Mouse (Mus musculus) right cerebral cortex, postnatal 4 days (tissue): ENCODE results near the gene Eci2.
"Not testable (repeated sequence)": the region's sequence is repeated elsewhere in the genome, so short reads cannot be mapped to it uniquely, and the experiment has no call there.

Experiments used
- DNase-seq: peaks from one replicate; pipeline ENCODE4 v3.0.0-alpha.2; 2022

Eci2 gene

DNA sequence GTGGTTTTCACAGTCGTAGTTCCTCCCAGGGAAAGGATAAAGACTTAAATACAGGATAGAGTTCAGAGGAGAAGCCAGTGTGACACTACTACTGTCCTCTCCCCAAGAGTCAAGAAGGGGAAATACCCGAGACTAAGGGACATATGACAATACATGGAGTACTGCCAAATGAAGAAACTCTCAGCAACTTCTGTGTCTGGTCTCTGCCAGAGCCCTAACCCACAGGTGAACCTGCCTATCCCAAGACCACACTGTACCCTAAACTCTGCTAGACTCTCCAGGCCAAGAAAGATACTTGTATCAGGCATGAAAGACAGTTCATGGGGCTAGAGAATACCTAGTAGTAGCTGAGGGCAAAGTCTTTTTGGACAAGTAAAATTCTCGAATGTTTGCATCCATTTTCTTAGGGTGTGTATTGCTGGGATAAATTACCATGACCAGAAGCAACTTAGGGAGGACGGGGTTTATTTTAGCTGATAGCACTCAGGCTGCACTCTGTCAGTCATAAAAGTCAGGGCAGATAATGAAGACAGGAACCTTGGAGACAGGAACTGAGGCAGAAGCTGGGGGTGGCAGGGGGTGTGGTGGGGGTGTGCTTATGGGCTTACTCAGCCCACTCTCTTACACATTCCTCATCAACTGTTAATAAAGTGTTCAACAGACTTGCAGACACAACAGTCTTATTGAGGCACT, 35.2 kb downstream of the Eci2 start:
- no peak for DNase-seq

DNA sequence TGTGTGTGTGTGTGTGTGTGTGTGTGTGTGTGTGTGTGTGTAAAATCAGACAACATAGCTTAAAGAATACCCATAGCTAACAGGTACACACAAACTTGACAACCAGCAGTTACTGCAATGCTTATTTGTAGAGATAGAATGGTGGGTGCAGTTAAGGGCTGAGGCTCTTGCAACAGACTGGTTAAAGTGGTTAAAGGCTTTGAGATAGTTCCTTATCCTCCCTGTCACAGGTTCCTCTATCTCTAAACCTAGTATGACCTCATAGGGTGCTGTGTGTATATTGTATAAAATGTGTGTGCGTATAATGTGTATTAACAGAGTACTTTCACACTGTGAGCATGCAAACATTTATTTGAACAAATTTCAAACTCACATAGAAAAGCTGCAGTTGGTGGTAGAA, 43.4 kb downstream of the Eci2 start:
- DNase-seq, result not testable (repeated sequence)

DNA sequence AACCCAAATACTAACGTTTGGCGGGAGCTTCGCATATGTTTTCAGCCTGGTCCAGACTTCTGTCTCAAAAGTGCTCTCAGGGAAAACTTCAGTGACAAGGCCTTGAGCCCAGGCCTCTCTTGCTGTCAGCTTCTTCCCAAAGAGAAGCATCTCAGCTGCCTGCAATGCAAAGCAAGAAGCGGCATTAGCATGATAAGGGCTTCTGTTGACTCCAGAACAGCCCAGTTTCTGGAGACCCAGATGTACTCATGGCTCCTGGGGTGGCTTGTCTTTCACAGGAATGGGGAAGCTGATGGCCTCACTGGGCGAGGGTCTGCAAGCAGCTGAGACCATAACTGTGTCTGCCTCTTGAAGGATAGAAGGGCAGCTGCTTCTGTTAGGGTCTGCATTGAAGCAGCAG, 48.3 kb downstream of the Eci2 start:
- DNase-seq, result not testable (repeated sequence)

DNA sequence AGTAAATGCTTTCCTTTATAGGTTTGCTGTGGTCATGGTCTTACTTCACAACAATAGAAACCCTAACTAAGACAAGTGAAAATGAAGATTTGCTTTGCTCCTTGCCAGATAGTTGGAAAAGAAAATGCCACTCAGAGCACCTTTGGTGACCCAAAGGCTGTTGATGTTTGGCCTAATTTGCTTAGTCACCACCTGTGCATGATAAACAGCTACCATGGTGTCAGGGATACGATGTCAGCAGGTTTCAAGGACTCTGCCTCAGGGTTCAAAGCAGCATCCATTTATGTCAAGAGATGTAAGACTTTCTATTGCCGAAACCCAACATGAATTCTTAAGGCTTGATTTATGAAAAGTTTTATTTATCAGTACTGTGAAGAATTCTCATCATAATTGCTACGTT, 49.5 kb downstream of the Eci2 start:
- no peak for DNase-seq

DNA sequence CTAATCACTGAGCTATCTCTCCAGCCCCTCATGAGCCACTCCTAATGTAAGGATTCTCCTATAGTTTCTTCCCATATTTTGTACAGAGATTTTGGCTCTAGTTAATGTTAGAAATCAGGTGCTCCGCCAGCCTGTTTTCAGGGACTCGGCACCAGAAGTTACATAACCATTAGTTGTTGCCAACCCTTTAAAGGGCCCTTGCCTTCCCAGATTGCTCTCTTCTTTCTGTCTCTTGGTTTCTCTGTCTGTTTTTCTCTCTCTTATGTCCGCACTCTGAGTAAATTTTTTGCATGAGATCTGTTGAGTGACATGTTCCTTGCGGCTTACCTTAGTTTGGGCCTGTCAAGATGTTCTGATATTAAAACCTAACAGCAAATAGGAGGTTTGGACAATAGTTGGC, 50.8 kb downstream of the Eci2 start:
- no peak for DNase-seq

DNA sequence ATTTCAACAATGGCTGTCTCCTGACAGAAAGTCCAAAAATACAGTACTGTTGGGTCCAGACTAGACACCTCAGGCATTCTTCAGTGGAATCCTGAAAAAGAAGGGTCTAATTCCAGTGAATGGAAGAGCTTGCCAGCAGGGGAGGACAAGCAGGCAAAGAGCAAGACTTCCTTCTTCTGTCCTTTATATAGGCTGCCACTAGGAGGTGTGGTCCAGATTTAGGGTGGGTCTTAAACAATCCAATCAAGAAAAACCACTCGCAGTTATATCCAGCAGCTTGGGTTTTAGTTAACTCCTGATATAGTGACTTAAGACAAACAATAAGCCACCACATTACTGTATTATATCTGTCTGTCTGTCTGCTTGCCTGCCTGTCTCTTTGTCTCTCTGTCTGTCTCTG, 53.1 kb downstream of the Eci2 start:
- no peak for DNase-seq

DNA sequence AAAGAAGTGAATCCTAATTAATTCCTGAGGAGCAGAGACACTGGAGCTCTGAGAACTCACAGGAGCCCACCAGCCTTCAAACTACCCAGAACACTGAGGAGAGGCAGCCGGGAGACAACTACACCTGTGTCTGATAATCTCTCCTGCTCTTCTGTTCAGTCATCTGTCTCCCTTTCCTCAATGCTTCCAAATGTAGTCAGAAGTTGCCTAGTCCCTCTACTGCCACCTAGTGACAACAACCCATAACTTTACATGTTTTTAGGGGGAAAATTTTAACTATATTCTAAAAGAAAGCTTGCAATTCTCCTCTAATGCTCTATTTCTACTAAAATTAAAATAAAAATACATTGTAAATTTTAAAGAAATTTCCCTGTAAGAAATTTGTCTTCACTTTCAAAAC, 53.7 kb downstream of the Eci2 start:
- DNase-seq, result no peak

DNA sequence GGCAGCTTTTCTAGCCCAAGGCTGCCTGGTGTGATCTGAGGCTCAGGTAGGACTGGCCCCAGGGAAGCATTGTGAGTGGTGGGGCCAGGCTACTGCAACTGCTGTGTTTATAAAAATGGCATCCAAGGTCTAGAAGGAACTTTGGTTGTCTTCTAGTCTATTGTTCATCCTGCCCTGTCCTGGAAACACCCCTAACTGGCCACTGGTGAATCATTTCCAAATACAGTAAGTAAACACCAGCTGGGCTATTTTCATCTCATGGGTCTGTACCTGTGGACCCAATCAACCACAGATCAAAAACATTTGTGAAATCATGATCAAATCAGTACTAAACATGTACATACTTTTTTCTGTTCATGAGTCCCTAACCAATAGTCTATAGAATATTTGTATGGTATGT, 54.4 kb downstream of the Eci2 start:
- not testable (repeated sequence) for DNase-seq

DNA sequence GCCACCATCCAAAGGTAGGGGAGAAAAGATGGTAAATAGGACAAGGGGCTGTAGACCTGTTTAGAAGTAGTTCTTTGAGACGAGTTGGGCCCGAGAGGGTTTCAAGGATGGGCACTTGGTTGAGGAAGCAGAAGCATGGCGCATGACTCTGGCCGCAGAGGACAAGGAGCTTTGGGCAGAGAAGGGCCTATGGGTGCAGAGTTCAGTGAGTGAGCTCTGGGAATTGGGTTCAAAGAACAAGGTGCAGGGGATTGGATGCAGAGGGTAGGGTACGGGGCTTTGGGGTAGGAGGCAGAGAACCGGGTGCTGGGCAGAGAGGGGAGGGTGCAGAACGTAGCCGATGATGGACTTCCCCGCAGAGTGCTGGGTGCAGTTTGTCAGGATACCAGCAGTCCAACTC, 61.2 kb downstream of the Eci2 start:
- not testable (repeated sequence) for DNase-seq

DNA sequence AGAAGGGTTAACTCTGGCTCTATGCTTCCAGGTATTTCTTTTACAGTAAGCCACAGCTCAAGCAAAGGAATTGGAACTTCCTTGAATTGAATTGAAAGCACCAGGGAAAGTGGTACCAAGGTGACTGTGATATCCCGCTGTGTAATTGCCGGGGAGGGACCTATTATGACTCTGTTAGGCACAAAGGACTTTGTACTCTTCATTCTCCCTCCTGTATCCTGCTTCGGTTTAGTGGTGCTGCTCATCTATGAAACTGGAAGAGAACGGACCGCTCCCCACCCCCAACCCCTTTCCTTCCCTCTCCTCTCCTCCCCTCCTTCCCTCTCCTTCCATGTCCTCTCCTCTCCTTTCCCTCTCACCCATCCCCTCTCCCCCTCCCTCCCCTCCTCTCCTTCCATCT, 62.0 kb downstream of the Eci2 start:
- no peak for DNase-seq

DNA sequence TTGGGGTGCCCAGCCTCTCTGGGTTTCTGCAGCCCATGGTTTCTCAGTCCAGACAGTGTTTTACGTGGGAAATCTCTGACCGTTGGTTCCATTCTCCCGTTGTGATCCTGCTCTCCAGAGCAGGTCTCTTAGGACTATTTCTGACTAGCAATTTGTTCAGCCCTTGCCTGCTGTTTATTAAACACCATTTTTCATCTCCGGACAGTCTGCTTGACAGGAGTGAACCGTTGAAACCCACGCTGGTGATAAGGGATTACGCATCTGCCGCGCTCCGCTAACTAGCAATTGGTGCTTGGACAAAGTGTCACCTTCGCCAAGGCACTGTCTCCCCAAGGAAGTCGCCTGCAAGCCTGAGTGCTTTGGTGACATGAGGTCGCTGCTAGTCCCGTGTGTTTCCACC, 62.5 kb downstream of the Eci2 start:
- peak; percentile 3 for DNase-seq

DNA sequence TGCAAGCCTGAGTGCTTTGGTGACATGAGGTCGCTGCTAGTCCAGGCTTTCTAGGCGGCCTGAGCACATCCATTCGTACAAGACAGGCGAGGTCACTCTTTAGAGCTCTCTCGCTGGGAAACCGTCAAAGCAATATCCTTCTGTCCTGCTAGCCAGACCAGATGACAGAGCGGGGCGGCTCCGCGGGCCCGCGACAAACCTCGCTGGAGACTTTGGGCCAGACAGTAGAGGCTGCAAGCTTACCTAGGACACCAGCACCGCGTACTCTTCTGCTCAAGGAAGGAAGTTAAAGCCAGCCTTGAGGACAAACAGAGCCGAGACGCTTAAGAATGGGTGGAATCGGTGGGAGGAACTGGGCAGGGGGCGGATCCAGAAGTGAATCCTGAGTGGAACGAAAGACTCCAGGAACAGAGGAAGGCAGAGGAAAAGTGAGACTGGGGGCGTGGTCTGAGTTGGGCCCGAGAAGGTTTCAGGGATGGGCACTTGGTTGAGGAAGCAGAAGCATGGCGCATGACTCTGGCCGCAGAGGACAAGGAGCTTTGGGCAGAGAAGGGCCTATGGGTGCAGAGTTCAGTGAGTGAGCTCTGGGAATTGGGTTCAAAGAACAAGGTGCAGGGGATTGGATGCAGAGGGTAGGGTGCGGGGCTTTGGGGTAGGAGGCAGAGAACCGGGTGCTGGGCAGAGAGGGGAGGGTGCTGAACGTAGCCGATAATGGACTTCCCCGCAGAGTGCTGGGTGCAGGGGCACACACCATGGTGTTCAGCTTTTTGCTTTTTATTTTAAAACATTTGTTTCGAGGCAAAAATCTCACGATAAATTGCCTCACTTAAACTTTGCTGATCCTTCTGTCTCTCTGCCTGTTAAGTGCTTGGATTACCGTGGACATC, 63.1 kb downstream of the Eci2 start, which contains the start of gene Eci3:
Gene Eci3 (minus strand): TSS at position 300 of the 887 bp plus-strand sequence.
- peak; percentile 10 for DNase-seq

DNA sequence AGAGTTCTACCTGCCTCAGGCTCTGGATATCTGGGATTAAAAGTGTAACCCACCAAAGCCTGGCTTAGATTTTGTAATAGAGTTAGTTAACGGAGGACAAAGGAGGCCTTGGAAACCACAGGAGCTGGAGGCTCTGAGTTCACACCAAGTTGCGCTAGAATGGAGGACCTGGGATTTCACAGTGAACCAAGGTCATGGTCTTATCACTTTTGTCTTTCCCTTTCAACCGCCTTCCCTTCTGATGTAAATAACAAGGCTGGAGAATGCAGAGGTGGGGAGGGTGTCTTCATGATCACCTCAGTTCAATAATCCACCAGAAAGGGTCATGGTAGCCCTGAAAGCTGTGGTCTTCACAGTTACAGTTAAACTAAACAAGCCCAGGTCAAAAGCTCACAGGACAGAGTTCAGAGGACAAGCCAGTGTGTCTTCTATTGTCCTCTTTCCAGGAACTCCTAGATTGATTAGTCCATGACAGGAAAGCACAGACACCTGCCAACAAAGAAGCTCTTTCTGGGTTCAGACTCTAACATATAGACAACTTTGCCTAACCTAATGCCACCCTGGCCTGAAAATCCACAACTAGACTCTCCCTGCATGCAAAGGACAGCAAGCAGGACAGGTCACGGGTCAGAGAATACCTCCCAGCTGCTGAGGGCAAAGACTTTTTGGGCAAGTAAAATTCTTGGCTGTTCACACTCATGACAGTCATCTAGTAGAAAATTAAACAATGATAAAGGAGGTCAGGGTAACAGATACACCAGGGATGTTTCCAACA, 65.7 kb downstream of the Eci2 start:
- no peak for DNase-seq

DNA sequence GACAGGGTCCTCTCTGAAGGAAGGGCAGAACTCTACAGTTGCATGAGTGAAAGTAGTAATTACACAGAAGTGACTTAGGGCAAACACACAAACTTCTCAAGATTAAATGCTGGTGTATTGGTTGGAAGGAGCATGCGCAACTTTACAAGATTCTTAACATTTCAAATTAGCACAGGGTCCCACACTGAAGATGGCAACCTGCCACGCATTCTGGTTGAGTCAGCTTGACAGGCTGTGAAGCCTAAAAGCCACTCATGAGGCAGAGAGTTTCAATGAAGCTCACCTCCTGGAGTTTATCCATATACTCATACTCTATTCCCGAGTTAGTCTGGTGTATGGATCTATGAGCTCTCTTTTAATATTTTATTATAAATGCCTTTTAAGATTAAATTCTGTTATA, 68.7 kb downstream of the Eci2 start:
- peak; percentile 5 for DNase-seq

DNA sequence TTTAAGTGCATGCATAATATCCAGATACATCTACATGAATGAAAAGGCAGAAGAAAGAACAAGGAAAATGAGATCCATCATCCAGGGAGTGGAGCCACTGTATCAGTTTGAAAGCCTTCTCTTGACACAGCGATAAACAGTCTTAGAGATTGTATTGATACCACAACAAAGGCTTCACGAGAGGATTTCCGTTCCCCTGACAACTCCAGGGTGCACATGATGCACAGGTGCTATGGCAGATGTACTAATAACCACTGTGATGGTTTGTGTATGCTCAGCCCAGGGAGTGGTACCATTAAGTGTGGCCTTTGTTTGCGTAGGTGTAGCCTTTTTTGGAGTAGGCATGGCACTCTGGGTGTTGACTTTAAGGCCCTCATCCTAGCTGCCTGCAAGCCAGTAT, 70.0 kb downstream of the Eci2 start:
- DNase-seq, result no peak

DNA sequence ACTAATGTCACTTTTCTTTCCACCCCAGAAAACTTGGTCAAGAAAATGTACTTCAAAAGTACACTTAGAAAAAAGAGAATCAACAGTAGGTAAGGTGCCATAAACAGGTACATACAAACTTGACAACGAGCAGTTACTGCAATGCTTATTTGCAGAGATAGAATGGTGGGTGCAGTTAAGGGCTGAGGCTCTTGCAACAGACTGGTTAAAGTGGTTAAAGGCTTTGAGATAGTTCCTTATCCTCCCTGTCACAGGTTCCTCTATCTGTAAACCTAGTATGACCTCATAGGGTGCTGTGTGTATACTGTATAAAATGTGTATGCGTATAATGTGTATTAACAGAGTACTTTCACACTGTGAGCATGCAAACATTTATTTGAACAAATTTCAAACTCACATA, 75.5 kb downstream of the Eci2 start:
- DNase-seq, result not testable (repeated sequence)

DNA sequence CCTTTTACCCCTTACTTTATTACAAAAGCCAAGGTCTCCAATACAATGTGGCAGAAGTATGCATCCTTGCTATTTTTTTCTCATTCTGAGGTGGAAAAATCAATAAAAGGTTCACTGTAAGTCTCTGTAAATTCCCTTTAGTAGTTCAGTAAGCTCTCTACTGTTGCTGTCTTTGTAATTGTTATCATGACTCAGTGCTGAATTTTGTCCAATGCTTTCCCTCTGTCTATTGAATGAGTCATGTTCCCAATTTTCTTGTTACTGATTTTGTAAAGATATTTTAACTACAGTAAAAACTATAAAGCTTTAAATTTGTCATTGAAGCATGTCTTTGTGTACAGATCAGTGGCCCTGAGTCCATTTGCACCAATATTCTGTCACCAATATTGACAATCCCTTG, 84.5 kb downstream of the Eci2 start:
- DNase-seq, result no peak

DNA sequence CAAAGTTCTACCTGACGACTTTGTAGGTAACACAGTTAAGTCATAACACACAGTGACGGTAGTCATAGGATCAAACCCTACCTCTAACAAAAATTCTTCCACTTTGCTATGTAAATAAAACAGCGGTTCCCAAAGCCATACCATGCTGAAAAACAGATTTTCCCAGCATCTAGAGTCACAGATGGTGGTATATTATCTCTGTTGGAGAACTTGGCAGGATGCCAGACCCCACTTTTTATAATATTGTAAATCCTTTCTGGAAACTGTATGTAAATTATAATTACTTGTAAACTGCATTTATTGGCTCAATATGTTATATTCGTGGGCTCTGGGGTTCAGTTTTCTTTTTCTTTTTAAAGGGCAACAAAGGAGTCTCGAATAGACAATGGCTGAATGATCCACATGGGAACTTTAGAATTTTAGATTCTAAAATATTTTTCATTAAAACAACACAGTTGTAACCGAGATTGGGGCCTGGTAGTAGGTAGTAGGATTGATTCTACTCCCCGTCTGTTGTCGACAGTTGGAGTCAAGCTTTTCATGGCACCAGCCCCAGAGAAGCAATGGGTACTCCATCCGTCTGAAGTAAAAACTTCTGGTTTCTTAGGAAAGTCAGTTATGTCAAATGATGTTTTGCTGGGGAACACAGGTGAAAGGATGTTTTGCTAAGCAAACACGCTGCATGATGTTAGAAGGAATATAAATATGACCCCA, 91.8 kb downstream of the Eci2 start:
- DNase-seq, result peak; percentile 52
